Mouse (Mus musculus): ENCODE data around the gene Wfdc1. TPM values are rescaled to one million over a fixed set of nuclear protein-coding genes. Genes with fewer than 3 reads are reported as not detected.

Wfdc1 gene
- polyA plus RNA-seq, 1 experiment from 2014 or later: 7.5 TPM

DNA sequence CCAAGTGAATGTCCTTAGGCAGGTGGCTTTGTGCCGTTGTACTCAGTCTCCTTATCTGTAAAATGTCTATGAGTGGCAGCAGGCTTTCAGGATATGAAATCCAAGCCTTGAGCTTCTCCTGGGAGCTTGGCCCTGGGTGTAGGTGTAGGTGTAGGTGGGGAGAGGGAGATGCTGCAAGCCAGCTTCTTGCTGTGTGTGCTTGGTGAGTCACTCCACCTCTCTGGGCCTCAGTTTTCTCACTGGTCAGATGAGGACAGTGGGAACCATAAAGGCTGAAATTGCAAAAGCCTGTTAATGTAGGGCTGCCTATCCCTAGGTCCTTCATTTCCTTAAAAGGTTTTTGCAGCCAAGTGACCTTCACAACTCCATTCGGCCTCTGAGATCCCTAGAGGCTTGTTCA is 30.2 kb upstream of the Wfdc1 start:
- no peak overlapping the region for H3K27ac ChIP-seq (ENCODE audit: low read length)
- H3K27me3 ChIP-seq (ENCODE audit: control insufficient read depth, insufficient read depth, low read length): peaks cover 31% of the 10 kb centered on the region
- H3K9ac ChIP-seq (ENCODE audit: low read length): no peak overlapping the region
- no peak overlapping the region for H3K4me3 ChIP-seq (ENCODE audit: low read length)
- H3K36me3 ChIP-seq (ENCODE audit: control insufficient read depth, insufficient read depth): no peaks in the 10 kb centered on the region
- H3K4me1 ChIP-seq (ENCODE audit: control insufficient read depth, insufficient read depth, low read length): peaks cover 7% of the 10 kb centered on the region
- WGBS: 45% methylated on average over 2 of the region's 2 CpGs
- H3K9me3 ChIP-seq (replicated peaks; ENCODE audit: control insufficient read depth, low read length): no peaks in the 10 kb centered on the region
- ATAC-seq (replicated peaks; ENCODE audit: extremely low read depth, insufficient read depth, low FRiP score): no peak
- no peak overlapping the region for H3K4me2 ChIP-seq (ENCODE audit: low read depth, low read length)

DNA sequence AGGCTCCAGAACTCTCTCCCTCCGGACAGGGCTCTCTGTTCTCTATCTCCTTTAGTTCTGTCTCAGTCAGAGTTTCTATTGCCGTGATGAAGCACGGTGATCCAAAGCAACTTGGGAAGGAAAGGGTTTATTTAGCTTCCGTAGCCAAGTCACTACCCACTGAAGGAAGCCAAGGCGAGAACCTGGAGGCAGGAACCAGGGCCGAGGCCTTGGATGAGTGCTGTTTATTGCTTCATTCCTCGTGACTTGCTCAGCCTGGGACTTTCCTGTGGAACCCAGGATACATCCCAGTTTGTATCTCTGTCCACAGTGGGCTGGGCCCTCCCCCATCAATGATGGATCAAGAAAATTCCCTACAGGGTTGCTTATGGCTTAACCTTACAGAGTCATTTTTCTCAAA is 29.4 kb upstream of the Wfdc1 start:
- Histone ChIP-seq H3K4me1 (ENCODE audit: control insufficient read depth, insufficient read depth, low read length) (peaks cover 7% of the 10 kb centered on the region), H3K4me2 (ENCODE audit: low read depth, low read length) (no peak overlapping the region), H3K36me3 (ENCODE audit: control insufficient read depth, insufficient read depth) (no peaks in the 10 kb centered on the region), H3K27me3 (ENCODE audit: control insufficient read depth, insufficient read depth, low read length) (peaks cover 28% of the 10 kb centered on the region), H3K27ac (ENCODE audit: low read length) (no peak overlapping the region), H3K9ac (ENCODE audit: low read length) (no peak overlapping the region), H3K4me3 (ENCODE audit: low read length) (no peak overlapping the region), H3K9me3 (replicated peaks; ENCODE audit: control insufficient read depth, low read length) (no peaks in the 10 kb centered on the region)
- WGBS: 71% methylated on average over 7 of the region's 7 CpGs
- ATAC-seq (replicated peaks; ENCODE audit: extremely low read depth, insufficient read depth, low FRiP score): no peak

DNA sequence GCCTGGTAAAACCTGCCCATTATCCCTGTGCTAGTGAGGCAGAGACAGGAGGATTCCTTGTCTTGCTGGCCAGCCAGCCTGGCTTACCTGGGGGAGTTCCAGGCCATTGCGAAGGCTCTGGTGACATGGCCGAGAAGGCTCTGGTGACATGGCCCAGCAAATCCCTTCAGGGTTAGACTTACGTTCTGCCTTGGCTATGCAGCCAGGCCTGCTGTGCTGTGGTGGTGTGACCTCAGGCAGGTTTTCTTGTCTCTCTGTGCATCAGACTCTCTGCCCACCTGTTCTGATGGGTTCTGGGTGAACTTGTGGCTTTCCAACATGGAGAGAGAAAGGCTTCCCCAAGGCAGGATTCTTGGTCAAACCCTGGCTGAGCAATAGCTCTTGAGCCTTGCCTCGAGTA is 28.8 kb upstream of the Wfdc1 start:
- H3K27ac ChIP-seq (ENCODE audit: low read length): no peak overlapping the region
- WGBS: 91% methylated on average over 4 of the region's 4 CpGs
- H3K27me3 ChIP-seq (ENCODE audit: control insufficient read depth, insufficient read depth, low read length): peaks cover 25% of the 10 kb centered on the region
- no peak overlapping the region for H3K9ac ChIP-seq (ENCODE audit: low read length)
- H3K4me1 ChIP-seq (ENCODE audit: control insufficient read depth, insufficient read depth, low read length): peaks cover 7% of the 10 kb centered on the region
- H3K9me3 ChIP-seq (replicated peaks; ENCODE audit: control insufficient read depth, low read length): no peaks in the 10 kb centered on the region
- H3K36me3 ChIP-seq (ENCODE audit: control insufficient read depth, insufficient read depth): no peaks in the 10 kb centered on the region
- H3K4me2 ChIP-seq (ENCODE audit: low read depth, low read length): no peak overlapping the region
- no peak overlapping the region for H3K4me3 ChIP-seq (ENCODE audit: low read length)
- no peak for ATAC-seq (replicated peaks; ENCODE audit: extremely low read depth, insufficient read depth, low FRiP score)

- Histone ChIP-seq H3K9ac (ENCODE audit: low read length) (no peak overlapping the region), H3K4me2 (ENCODE audit: low read depth, low read length) (no peak overlapping the region), H3K4me3 (ENCODE audit: low read length) (no peak overlapping the region), H3K27me3 (ENCODE audit: control insufficient read depth, insufficient read depth, low read length) (peaks cover 17% of the 10 kb centered on the region), H3K36me3 (ENCODE audit: control insufficient read depth, insufficient read depth) (no peaks in the 10 kb centered on the region), H3K4me1 (ENCODE audit: control insufficient read depth, insufficient read depth, low read length) (peaks cover 7% of the 10 kb centered on the region), H3K9me3 (replicated peaks; ENCODE audit: control insufficient read depth, low read length) (no peaks in the 10 kb centered on the region), H3K27ac (ENCODE audit: low read length) (no peak overlapping the region)
- no peak for ATAC-seq (replicated peaks; ENCODE audit: extremely low read depth, insufficient read depth, low FRiP score)
- 65% methylated on average over 6 of the region's 6 CpGs for WGBS
Observed at GRCm38 (mm10) chr8:119638261-119638660, 27.9 kb upstream of the Wfdc1 start.

DNA sequence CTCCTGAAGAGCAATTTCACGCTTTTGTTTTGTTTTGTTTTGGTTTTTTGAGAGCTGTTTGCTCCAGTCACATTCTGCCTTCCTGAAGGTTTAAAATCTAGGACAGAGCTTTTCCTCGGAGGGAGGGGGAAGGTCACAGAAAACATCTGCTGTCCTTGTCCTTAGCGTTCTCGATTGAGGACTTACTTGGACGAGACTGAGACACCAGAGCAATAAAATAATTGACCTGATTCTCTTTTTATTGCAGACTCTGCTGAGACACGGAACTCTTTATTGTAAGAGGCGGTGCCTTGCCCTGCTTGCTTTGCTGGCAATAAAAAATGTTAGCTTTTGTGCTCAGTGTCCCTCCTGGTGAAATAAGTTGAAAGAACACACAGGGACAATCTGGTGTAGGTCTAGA is 26.4 kb upstream of the Wfdc1 start:
- no peaks in the 10 kb centered on the region for H3K9me3 ChIP-seq (replicated peaks; ENCODE audit: control insufficient read depth, low read length)
- H3K4me1 ChIP-seq (ENCODE audit: control insufficient read depth, insufficient read depth, low read length): peaks cover 7% of the 10 kb centered on the region
- H3K4me2 ChIP-seq (ENCODE audit: low read depth, low read length): no peak overlapping the region
- ATAC-seq (replicated peaks; ENCODE audit: extremely low read depth, insufficient read depth, low FRiP score): no peak
- H3K27me3 ChIP-seq (ENCODE audit: control insufficient read depth, insufficient read depth, low read length): peaks cover 3% of the 10 kb centered on the region; the same call in 1 of the 2 replicates
- no peak overlapping the region for H3K27ac ChIP-seq (ENCODE audit: low read length)
- no peak overlapping the region for H3K4me3 ChIP-seq (ENCODE audit: low read length)
- 66% methylated on average over 7 of the region's 7 CpGs for WGBS
- no peak overlapping the region for H3K9ac ChIP-seq (ENCODE audit: low read length)
- no peaks in the 10 kb centered on the region for H3K36me3 ChIP-seq (ENCODE audit: control insufficient read depth, insufficient read depth)

DNA sequence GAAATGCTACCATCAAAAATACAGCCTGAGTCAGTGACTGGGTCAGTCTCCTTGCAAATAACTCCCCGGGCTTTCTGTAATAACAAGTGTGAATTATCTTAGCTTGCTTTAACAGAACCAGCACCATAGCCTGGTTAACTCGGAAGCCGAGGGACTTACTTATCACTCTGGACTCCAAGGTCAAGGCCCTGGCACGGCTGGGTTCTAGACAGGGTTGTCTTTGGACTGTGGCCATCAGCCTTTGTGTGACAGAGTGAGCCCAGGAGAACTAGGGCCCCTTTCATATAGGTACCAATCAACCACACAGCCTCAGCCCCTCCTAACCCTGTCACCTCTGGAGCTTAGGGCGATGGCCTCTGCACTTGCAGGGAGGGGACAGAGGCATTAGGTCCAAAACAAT is 25.1 kb upstream of the Wfdc1 start:
- H3K4me2 ChIP-seq (ENCODE audit: low read depth, low read length): no peak overlapping the region
- H3K36me3 ChIP-seq (ENCODE audit: control insufficient read depth, insufficient read depth): no peaks in the 10 kb centered on the region
- H3K4me1 ChIP-seq (ENCODE audit: control insufficient read depth, insufficient read depth, low read length): 0 out of 2 replicates have a peak, but pooled peaks cover 3% of the 10 kb centered on the region
- no peak overlapping the region for H3K4me3 ChIP-seq (ENCODE audit: low read length)
- H3K27ac ChIP-seq (ENCODE audit: low read length): no peak overlapping the region
- no peak for ATAC-seq (replicated peaks; ENCODE audit: extremely low read depth, insufficient read depth, low FRiP score)
- H3K9me3 ChIP-seq (replicated peaks; ENCODE audit: control insufficient read depth, low read length): no peaks in the 10 kb centered on the region
- no peak overlapping the region for H3K9ac ChIP-seq (ENCODE audit: low read length)
- 66% methylated on average over 5 of the region's 5 CpGs for WGBS
- H3K27me3 ChIP-seq (ENCODE audit: control insufficient read depth, insufficient read depth, low read length): 0 out of 2 replicates have a peak, but pooled peaks cover 2% of the 10 kb centered on the region

GRCm38 (mm10) chr8:119642960-119643359 is 23.2 kb upstream of the Wfdc1 start:
- H3K4me2 ChIP-seq (ENCODE audit: low read depth, low read length): no peak overlapping the region
- ATAC-seq (replicated peaks; ENCODE audit: extremely low read depth, insufficient read depth, low FRiP score): no peak
- 88% methylated on average over 1 of the region's 1 CpGs for WGBS
- H3K4me3 ChIP-seq (ENCODE audit: low read length): no peak overlapping the region
- peaks cover 4% of the 10 kb centered on the region for H3K9me3 ChIP-seq (replicated peaks; ENCODE audit: control insufficient read depth, low read length)
- H3K9ac ChIP-seq (ENCODE audit: low read length): no peak overlapping the region
- H3K36me3 ChIP-seq (ENCODE audit: control insufficient read depth, insufficient read depth): no peaks in the 10 kb centered on the region
- H3K27ac ChIP-seq (ENCODE audit: low read length): no peak overlapping the region
- H3K27me3 ChIP-seq (ENCODE audit: control insufficient read depth, insufficient read depth, low read length): 0 out of 2 replicates have a peak, but pooled peaks cover 2% of the 10 kb centered on the region
- H3K4me1 ChIP-seq (ENCODE audit: control insufficient read depth, insufficient read depth, low read length): no peaks in the 10 kb centered on the region

GRCm38 (mm10) chr8:119644429-119644960 is 21.7 kb upstream of the Wfdc1 start:
- Histone ChIP-seq H3K4me1 (ENCODE audit: control insufficient read depth, insufficient read depth, low read length) (no peaks in the 10 kb centered on the region), H3K27ac (ENCODE audit: low read length) (no peak overlapping the region), H3K4me3 (ENCODE audit: low read length) (no peak overlapping the region), H3K4me2 (ENCODE audit: low read depth, low read length) (no peak overlapping the region), H3K9me3 (replicated peaks; ENCODE audit: control insufficient read depth, low read length) (peaks cover 4% of the 10 kb centered on the region), H3K9ac (ENCODE audit: low read length) (no peak overlapping the region), H3K36me3 (ENCODE audit: control insufficient read depth, insufficient read depth) (no peaks in the 10 kb centered on the region), H3K27me3 (ENCODE audit: control insufficient read depth, insufficient read depth, low read length) (0 out of 2 replicates have a peak, but pooled peaks cover 2% of the 10 kb centered on the region)
- 82% methylated on average over 17 of the region's 17 CpGs for WGBS
- ATAC-seq (replicated peaks; ENCODE audit: extremely low read depth, insufficient read depth, low FRiP score): no peak

DNA sequence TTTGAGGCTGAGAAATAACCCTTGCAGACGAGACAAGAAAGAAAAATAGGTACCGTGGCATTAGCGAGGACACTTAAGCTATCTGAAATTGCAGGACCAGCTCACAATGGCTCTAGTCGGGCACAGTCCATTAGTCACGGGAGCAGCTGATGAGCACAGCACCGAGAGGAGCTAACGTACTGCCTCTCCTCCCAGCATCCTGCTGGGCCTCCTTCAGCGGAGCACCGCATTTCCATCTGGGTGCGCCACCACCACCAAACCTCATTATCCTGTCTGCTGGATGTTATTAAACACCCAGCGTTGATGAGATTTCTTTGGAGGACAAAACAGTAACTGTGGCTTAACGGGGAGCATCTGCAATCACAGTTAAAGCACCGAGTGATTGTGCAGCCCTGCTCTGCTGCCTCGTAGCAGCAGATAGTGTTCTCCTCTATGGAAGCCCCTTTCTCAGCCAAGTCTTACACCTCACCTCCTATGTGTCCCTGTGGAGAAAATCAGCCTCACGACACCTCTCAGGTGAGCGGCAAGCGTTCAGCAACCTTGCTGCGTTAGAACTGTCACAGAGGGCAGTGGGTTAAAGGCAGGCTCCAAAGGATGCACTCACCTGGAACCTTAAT is 21.1 kb upstream of the Wfdc1 start:
- H3K4me3 ChIP-seq (ENCODE audit: low read length): no peak overlapping the region
- H3K27ac ChIP-seq (ENCODE audit: low read length): no peak overlapping the region
- WGBS: 62% methylated on average over 18 of the region's 18 CpGs
- H3K4me2 ChIP-seq (ENCODE audit: low read depth, low read length): no peak overlapping the region
- H3K4me1 ChIP-seq (ENCODE audit: control insufficient read depth, insufficient read depth, low read length): no peaks in the 10 kb centered on the region
- H3K36me3 ChIP-seq (ENCODE audit: control insufficient read depth, insufficient read depth): no peaks in the 10 kb centered on the region
- H3K9ac ChIP-seq (ENCODE audit: low read length): no peak overlapping the region
- H3K27me3 ChIP-seq (ENCODE audit: control insufficient read depth, insufficient read depth, low read length): 0 out of 2 replicates have a peak, but pooled peaks cover 2% of the 10 kb centered on the region
- ATAC-seq (replicated peaks; ENCODE audit: extremely low read depth, insufficient read depth, low FRiP score): no peak
- peaks cover 4% of the 10 kb centered on the region for H3K9me3 ChIP-seq (replicated peaks; ENCODE audit: control insufficient read depth, low read length)
